Mouse (Mus musculus) ES-E14 (cell line): ENCODE measurements around the gene Tuba8. TPM values are rescaled to one million over a fixed set of nuclear protein-coding genes. Genes with fewer than 3 reads are reported as not detected.

ENCODE experiments used
- DNase-seq: peaks from one replicate; pipeline ENCODE4 v3.0.0-alpha.2; 2013; ENCODE audit warnings: low read depth, low spot score
- H3K27ac ChIP-seq: 2 replicates; pipeline ENCODE4 v1.5.1; 2012; ENCODE audit warnings: low read depth, mild to moderate bottlenecking, low read length, moderate library complexity, mixed read lengths; ENCODE audit not compliant: poor library complexity, insufficient read depth, severe bottlenecking
- H3K36me3 ChIP-seq: 2 replicates; pipeline ENCODE4 v1.6.1; 2012; ENCODE audit warnings: mild to moderate bottlenecking, low read length, moderate library complexity, mixed read lengths; ENCODE audit not compliant: control insufficient read depth, poor library complexity, insufficient read depth, severe bottlenecking
- H3K4me1 ChIP-seq, 2 experiments: fragments of 150-350 bp in 1 of 2; sonication (generic) in 1 of 2; 2 replicates each; pipeline ENCODE4 v1.6.1; 2012; ENCODE audit warnings: low read length in 2 of 2, mild to moderate bottlenecking in 1 of 2, mixed read lengths in 1 of 2; ENCODE audit not compliant: control insufficient read depth in 2 of 2, insufficient read depth in 2 of 2, poor library complexity in 1 of 2
- H3K4me3 ChIP-seq, 2 experiments: fragments of 150-350 bp in 1 of 2; sonication (generic) in 1 of 2; 2 replicates each; pipeline ENCODE4 v1.5.1; 2012; ENCODE audit warnings: low read length in 2 of 2, low read depth in 1 of 2, mild to moderate bottlenecking in 1 of 2, mixed read lengths in 1 of 2; ENCODE audit not compliant: insufficient read depth in 1 of 2, poor library complexity in 1 of 2, severe bottlenecking in 1 of 2
- H3K9ac ChIP-seq: 2 replicates; pipeline ENCODE4 v1.6.1; 2012; ENCODE audit warnings: low read depth, mild to moderate bottlenecking, low read length, mixed read lengths; ENCODE audit not compliant: poor library complexity, insufficient read depth, severe bottlenecking
- H3K9me3 ChIP-seq: fragments of 150-350 bp; sonication (generic); 2 replicates; pipeline ENCODE4 v1.6.1; 2012; ENCODE audit warnings: low read depth, mild to moderate bottlenecking, low read length; ENCODE audit not compliant: control insufficient read depth, insufficient read depth
- CHD2 ChIP-seq: IDR thresholded peaks from 2 replicates; pipeline ENCODE4 v1.6.1; 2014; ENCODE audit warnings: mild to moderate bottlenecking, low read depth, low read length, inconsistent platforms
- HCFC1 ChIP-seq: IDR thresholded peaks from 2 replicates; pipeline ENCODE4 v1.6.1; 2012; ENCODE audit warnings: low read length, inconsistent platforms, borderline replicate concordance; ENCODE audit not compliant: insufficient read depth
- MAFK ChIP-seq: IDR thresholded peaks from 2 replicates; pipeline ENCODE4 v1.6.1; 2014; ENCODE audit warnings: mild to moderate bottlenecking, low read depth, low read length, inconsistent platforms; ENCODE audit not compliant: insufficient read depth
- ZC3H11A ChIP-seq: IDR thresholded peaks from 2 replicates; pipeline ENCODE4 v1.6.1; 2012; ENCODE audit warnings: low read depth, mild to moderate bottlenecking, inconsistent platforms, low read length, borderline replicate concordance
- ZNF384 ChIP-seq: IDR thresholded peaks from 2 replicates; pipeline ENCODE4 v1.6.1; 2012; ENCODE audit warnings: low read depth, low read length, inconsistent platforms
- in situ Hi-C, 2 experiments: fragments of 600-800 bp; cut with MboI; formaldehyde crosslinking; loops; one replicate each; pipeline ENCODE4 v1.15.1; 2025; ENCODE audit warnings: low sequenced_read_pairs in 2 of 2, inconsistent platforms in 1 of 2; ENCODE audit not compliant: unreplicated experiment in 2 of 2
- total RNA-seq: library from RNA; depleted of rRNA; stranded (reverse); fragments of 300-350 nt; gene quantifications from 2 replicates; pipeline ENCODE4 v1.2.3, GENCODE M21; 2012

Tuba8 gene
- total RNA-seq, 1 experiment, result 0.62 TPM

GRCm38 (mm10) chr6:121241780-121242179, 31.3 kb downstream of the Tuba8 start:
- Histone ChIP-seq H3K4me1 (peaks cover 0 to 2% of the 10 kb centered on the region in 2 experiments; a peak in 1 of 4 replicates), H3K4me3 (no peak overlapping the region), H3K9me3 (no peaks in the 10 kb centered on the region), H3K9ac (no peak overlapping the region), H3K36me3 (no peaks in the 10 kb centered on the region), H3K27ac (no peak overlapping the region)
- no peak for DNase-seq
- in situ Hi-C loops, result no loop called here
- no peak for TF ChIP-seq ZC3H11A
- TF ChIP-seq CHD2, result no peak
- no peak for TF ChIP-seq HCFC1
- no peak for TF ChIP-seq MAFK
- no peak for TF ChIP-seq ZNF384

- TF ChIP-seq ZNF384 (no peak), HCFC1 (no peak), MAFK (no peak), ZC3H11A (no peak), CHD2 (no peak)
- H3K4me1 ChIP-seq, result peaks cover 0 to 2% of the 10 kb centered on the region in 2 experiments; a peak in 1 of 4 replicates
- DNase-seq, result no peak
- H3K4me3 ChIP-seq, result no peak overlapping the region
- no peaks in the 10 kb centered on the region for H3K9me3 ChIP-seq
- in situ Hi-C loops, result no loop called here
- H3K9ac ChIP-seq, result no peak overlapping the region
- no peak overlapping the region for H3K27ac ChIP-seq
- no peaks in the 10 kb centered on the region for H3K36me3 ChIP-seq
These were observed 32.7 kb downstream of the Tuba8 start for GRCm38 (mm10) chr6:121243161-121243560.

GRCm38 (mm10) chr6:121245127-121246036, 34.9 kb downstream of the Tuba8 start, which contains the start of gene Usp18:
Usp18 (plus strand) TSS chr6:121245906.
- in situ Hi-C loops, result no loop called here
- H3K27ac ChIP-seq, result no peak within 1 kb of the TSS
- no peaks in the 10 kb centered on the region for H3K9me3 ChIP-seq
- TF ChIP-seq ZC3H11A (no peak), CHD2 (no peak), HCFC1 (no peak), ZNF384 (no peak), MAFK (no peak)
- H3K4me1 ChIP-seq, result peaks cover 0 to 2% of the 10 kb centered on the region in 2 experiments; a peak in 1 of 4 replicates
- H3K4me3 ChIP-seq, result peak within 1 kb of the TSS; percentile 21 to 34; a peak in 2 of 4 replicates
- H3K9ac ChIP-seq, result no peak within 1 kb of the TSS; the same call in 1 of the 2 replicates
- no peaks in the 10 kb centered on the region for H3K36me3 ChIP-seq
- peak; percentile 45 for DNase-seq

- Histone ChIP-seq H3K9ac (no peak overlapping the region; the same call in 1 of the 2 replicates), H3K36me3 (no peaks in the 10 kb centered on the region), H3K4me1 (peaks cover 0 to 2% of the 10 kb centered on the region in 2 experiments; a peak in 1 of 4 replicates), H3K4me3 (peak overlapping the region; percentile 21 to 34; a peak in 1 of 4 replicates), H3K27ac (no peak overlapping the region), H3K9me3 (no peaks in the 10 kb centered on the region)
- no peak for DNase-seq
- no peak for TF ChIP-seq CHD2
- TF ChIP-seq HCFC1, result no peak
- TF ChIP-seq ZC3H11A, result no peak
- TF ChIP-seq MAFK, result no peak
- TF ChIP-seq ZNF384, result no peak
- in situ Hi-C loops, result no loop called here
These were observed 35.5 kb downstream of the Tuba8 start for GRCm38 (mm10) chr6:121246037-121246361.
